Mouse (Mus musculus) bone marrow, adult 2 months (tissue): Measurements from ENCODE around the gene Mrpl48. TPM values are rescaled to one million over a fixed set of nuclear protein-coding genes. Genes with fewer than 3 reads are reported as not detected.

ENCODE experiments used
- H3K27ac ChIP-seq: fragments of 200-500 bp; 2 replicates; pipeline ENCODE4 v1.5.1; 2012; ENCODE audit warnings: low read depth, mild to moderate bottlenecking, control low read depth, inconsistent platforms, low read length; ENCODE audit not compliant: control insufficient read depth, poor library complexity, insufficient read depth
- H3K4me1 ChIP-seq: fragments of 200-500 bp; 2 replicates; pipeline ENCODE4 v1.6.1; 2011; ENCODE audit warnings: low read length; ENCODE audit not compliant: control insufficient read depth, insufficient read depth
- H3K4me3 ChIP-seq: fragments of 200-500 bp; replicated peaks from 2 replicates; pipeline ENCODE3; 2011; ENCODE audit warnings: mild to moderate bottlenecking, low read depth, low read length, control low read depth; ENCODE audit not compliant: control insufficient read depth
- CTCF ChIP-seq: fragments of 200-500 bp; IDR thresholded peaks from 2 replicates; pipeline ENCODE4 v1.5.1; 2011; ENCODE audit warnings: low read length, control low read depth; ENCODE audit not compliant: control insufficient read depth, insufficient read depth
- POLR2A ChIP-seq: fragments of 200-500 bp; IDR thresholded peaks from 2 replicates; pipeline ENCODE4 v1.6.1; 2011; ENCODE audit warnings: low read depth, mild to moderate bottlenecking, control low read depth, low read length, borderline replicate concordance; ENCODE audit not compliant: control insufficient read depth
- WGBS: fragments of 180-500 bp; shearing (Covaris S2); methylation state at CpG from one replicate; pipeline ENCODE4 v1.1.7; 2018; 5-methylcytosine and 5-hydroxymethylcytosine counted together
- polyA plus RNA-seq: library from polyadenylated mRNA; stranded (reverse); fragments of >200 nt; gene quantifications from 2 replicates; pipeline ENCODE4 v1.2.4, GENCODE M21; 2011; ENCODE audit warnings: low replicate concordance; ENCODE audit not compliant: missing spikeins, insufficient read depth, insufficient read length

The Mrpl48 gene
- polyA plus RNA-seq, 1 experiment, result 37.9 TPM

- no peaks in the 10 kb centered on the region for H3K4me1 ChIP-seq
- TF ChIP-seq POLR2A (no peak), CTCF (no peak)
- 56% methylated on average over 7 of the region's 7 CpGs for WGBS
- no peak overlapping the region for H3K27ac ChIP-seq
- H3K4me3 ChIP-seq, result no peak overlapping the region
These were observed 87.9 kb downstream of the Mrpl48 start for GRCm38 (mm10) chr7:100520204-100520603.

- no peaks in the 10 kb centered on the region for H3K4me1 ChIP-seq
- TF ChIP-seq POLR2A (no peak), CTCF (no peak)
- 69% methylated on average over 11 of the region's 11 CpGs for WGBS
- no peak within 1 kb of the TSS for H3K4me3 ChIP-seq
- no peak within 1 kb of the TSS for H3K27ac ChIP-seq
These were observed 93.5 kb downstream of the Mrpl48 start, which contains the start of gene Dnajb13 for GRCm38 (mm10) chr7:100514573-100514972. Dnajb13 (minus strand) TSS chr7:100514960.

DNA sequence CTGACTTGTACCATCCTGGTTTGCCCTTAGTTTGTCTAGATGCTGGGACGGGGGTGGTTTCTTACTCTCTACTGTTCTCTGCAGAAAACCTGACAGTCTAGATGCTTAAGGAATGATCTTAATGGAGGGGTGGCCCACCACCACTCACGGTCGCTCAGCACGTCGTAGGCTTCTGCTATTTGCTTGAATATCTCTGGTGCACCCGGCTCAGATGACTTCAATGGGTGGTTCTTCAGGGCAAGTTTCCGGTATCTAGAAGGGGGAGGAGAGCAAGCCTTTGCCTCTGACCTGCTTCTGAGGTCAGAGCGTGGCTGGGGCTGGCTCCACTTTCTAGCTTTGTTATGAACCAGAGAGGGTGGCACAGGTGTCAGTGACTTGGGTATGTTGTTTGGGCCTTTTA lies 96.5 kb downstream of the Mrpl48 start:
- Histone ChIP-seq H3K27ac (no peak overlapping the region), H3K4me1 (no peaks in the 10 kb centered on the region; the same call in 1 of the 2 replicates), H3K4me3 (no peak overlapping the region)
- WGBS, result 70% methylated on average over 8 of the region's 8 CpGs
- TF ChIP-seq POLR2A (no peak), CTCF (no peak)

DNA sequence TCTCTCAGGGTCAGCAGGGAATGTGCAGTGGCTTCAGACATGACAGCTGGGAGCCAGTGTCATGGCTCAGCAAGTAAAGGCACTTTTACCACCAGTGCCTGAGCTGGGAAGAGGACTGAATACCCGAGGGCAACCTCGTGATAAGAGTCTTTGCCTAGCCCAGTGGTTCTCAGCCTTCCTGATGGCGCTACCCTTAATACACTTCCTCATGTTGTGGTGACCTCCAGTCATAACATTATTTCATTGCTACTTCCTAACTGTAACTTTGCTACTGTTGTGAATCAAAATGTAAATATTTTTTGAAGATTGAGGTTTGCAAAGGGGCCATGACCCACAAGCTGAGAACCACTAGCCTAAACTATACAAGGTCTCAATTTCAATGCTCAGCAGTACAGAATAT lies 99.4 kb downstream of the Mrpl48 start:
- no peak overlapping the region for H3K27ac ChIP-seq

DNA sequence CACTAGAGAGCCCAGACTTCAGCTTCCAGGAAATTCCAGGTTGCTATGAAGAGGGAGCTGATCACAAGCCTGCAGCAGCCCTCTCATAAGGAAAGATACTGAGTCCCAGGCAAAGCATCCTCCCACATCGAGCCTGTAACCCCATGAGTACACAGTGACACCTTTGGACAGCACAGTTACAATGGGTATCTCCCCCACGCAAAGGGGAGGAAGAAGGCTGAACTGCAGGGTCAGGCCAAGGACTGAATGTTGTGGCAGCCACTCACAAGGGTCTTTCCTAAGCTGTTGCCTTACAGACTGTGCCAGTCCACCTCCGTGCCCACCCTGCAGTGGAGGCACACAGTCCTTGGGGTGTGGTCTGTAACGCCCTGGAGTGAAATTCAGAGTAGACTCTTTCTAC lies 101.6 kb downstream of the Mrpl48 start:
- no peak overlapping the region for H3K27ac ChIP-seq

More for the DNA sequence above, 99.4 kb downstream of the Mrpl48 start:
- TF ChIP-seq CTCF (no peak), POLR2A (no peak)
- 6% methylated on average over 3 of the region's 3 CpGs for WGBS
- H3K4me1 ChIP-seq, result peaks cover 2% of the 10 kb centered on the region; the same call in 1 of the 2 replicates
- H3K4me3 ChIP-seq, result no peak overlapping the region

GRCm38 (mm10) chr7:100504740-100505487 lies 103.2 kb downstream of the Mrpl48 start:
- TF ChIP-seq POLR2A (no peak), CTCF (no peak)
- WGBS, result 60% methylated on average over 13 of the region's 13 CpGs
- H3K4me1 ChIP-seq, result peaks cover 8% of the 10 kb centered on the region
- H3K4me3 ChIP-seq, result no peak overlapping the region
- no peak overlapping the region for H3K27ac ChIP-seq

More for the DNA sequence above, 101.6 kb downstream of the Mrpl48 start:
- H3K4me3 ChIP-seq, result no peak overlapping the region
- WGBS, result 70% methylated on average over 4 of the region's 4 CpGs
- H3K4me1 ChIP-seq, result peaks cover 8% of the 10 kb centered on the region
- TF ChIP-seq CTCF, result no peak
- no peak for TF ChIP-seq POLR2A

DNA sequence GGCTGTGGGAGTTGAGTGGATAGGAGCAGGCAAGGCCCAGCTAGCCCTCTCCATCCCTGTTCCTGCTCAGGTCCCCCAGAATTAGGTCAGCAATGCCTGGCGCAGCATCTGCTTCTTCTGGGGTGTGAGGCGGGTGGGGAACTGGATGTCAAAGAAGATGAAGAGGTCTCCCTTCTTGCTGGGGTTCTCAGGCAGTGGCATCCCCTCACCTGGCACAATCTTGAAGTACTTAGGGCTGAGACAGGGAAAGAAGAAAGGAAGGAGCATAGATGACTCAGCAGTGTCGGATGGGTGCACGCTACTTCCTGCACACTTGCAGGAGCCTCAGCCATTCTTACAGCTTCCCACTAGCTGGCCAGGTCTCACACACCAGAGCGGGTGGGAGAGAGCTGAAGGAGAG lies 105.0 kb downstream of the Mrpl48 start:
- WGBS, result 11% methylated on average over 5 of the region's 5 CpGs
- H3K27ac ChIP-seq, result peak overlapping the region; percentile 54
- TF ChIP-seq POLR2A (0 out of 2 replicates have a peak, but pooled peaks have one; percentile 36), CTCF (no peak)
- no peak overlapping the region for H3K4me3 ChIP-seq
- peaks cover 8% of the 10 kb centered on the region for H3K4me1 ChIP-seq

GRCm38 (mm10) chr7:100502374-100502922 lies 105.7 kb downstream of the Mrpl48 start:
- Histone ChIP-seq H3K4me1 (peaks cover 8% of the 10 kb centered on the region), H3K27ac (peak overlapping the region; percentile 54), H3K4me3 (no peak overlapping the region)
- 30% methylated on average over 7 of the region's 7 CpGs for WGBS
- TF ChIP-seq CTCF, result no peak
- no peak; the same call in 1 of the 2 replicates for TF ChIP-seq POLR2A
